19 mouse cellular contexts compared by ENCODE assay signal in the genomic region with DNA sequence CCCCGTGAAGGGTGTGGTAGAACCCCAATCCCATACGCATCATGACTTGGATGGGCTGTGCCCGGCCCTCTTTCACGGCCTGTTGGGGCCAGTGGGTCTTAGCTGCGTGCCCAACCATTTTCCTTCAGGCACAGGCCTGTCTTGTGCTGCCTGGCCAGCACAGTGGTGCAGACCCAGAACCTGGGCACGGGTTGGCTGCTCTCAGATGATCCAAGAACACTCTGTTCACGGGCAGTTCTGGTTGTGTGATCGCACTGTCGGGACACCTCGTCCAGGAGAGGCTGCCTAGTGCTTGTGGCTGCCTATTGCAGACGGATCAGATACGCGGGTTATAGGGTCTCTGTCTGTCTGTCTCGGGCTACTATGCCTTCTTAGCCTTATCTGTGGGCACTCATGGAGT.
A peak's percentile ranks its signal among the peaks of the same experiment; 100 is the strongest.
DNase-seq lines count a peak whose midpoint lies in the region; ATAC-seq and TF ChIP-seq lines count a peak whose summit lies in the region.
"Had no signal": no experiment of that assay in that cellular context is flagged by ENCODE, and none has a peak within 500 bp of the region (broad histone marks: within the 10 kb centered on the region; RNA-seq: fewer than 3 reads in every experiment).

No protein-coding gene starts in this region.

- no peaks in the 10 kb centered on the region for H3K9me3 ChIP-seq in hindbrain, embryonic 14.5 days (ENCODE audit: control insufficient read depth, low read length)
- no peaks in the 10 kb centered on the region for H3K9me3 ChIP-seq in hindbrain, embryonic 16.5 days (ENCODE audit: control insufficient read depth, low read length)
- H3K9me3 ChIP-seq in lung, embryonic 14.5 days (ENCODE audit: low read depth, low read length), result no peaks in the 10 kb centered on the region
- H3K9me3 ChIP-seq in embryonic facial prominence, embryonic 10.5 days, result no peaks in the 10 kb centered on the region
- H3K9me3 ChIP-seq in embryonic facial prominence, embryonic 14.5 days (ENCODE audit: control insufficient read depth, low read length), result no peaks in the 10 kb centered on the region
- H3K9me3 ChIP-seq: forebrain, embryonic 13.5 days; hindbrain, embryonic 15.5 days; liver, embryonic 15.5 days; megakaryocyte, embryonic 14.5 days had no signal

- H3K27ac ChIP-seq in hindbrain, embryonic 14.5 days, result 0 out of 2 replicates have a peak overlapping the region, but pooled peaks have one; percentile 9
- H3K27ac ChIP-seq in hindbrain, embryonic 16.5 days (ENCODE audit: low read depth, low read length), result no peak overlapping the region
- peak overlapping the region; percentile 69 for H3K27ac ChIP-seq in lung, embryonic 14.5 days (ENCODE audit: low read depth)
- H3K27ac ChIP-seq in embryonic facial prominence, embryonic 10.5 days (replicated peaks), result peak overlapping the region; percentile 57; the same call in 1 of the 2 replicates
- peak overlapping the region; percentile 22; the same call in 1 of the 2 replicates for H3K27ac ChIP-seq in embryonic facial prominence, embryonic 14.5 days (replicated peaks; ENCODE audit: low read depth, low read length)
- H3K27ac ChIP-seq: forebrain, embryonic 13.5 days; hindbrain, embryonic 15.5 days; liver, embryonic 15.5 days had no signal

- no peak overlapping the region for H3K4me3 ChIP-seq in hindbrain, embryonic 14.5 days (replicated peaks; ENCODE audit: low read length)
- H3K4me3 ChIP-seq in hindbrain, embryonic 16.5 days (ENCODE audit: low read length), result no peak overlapping the region
- H3K4me3 ChIP-seq in lung, embryonic 14.5 days (ENCODE audit: low read depth, low read length), result no peak overlapping the region
- no peak overlapping the region for H3K4me3 ChIP-seq in embryonic facial prominence, embryonic 10.5 days
- no peak overlapping the region for H3K4me3 ChIP-seq in embryonic facial prominence, embryonic 14.5 days (ENCODE audit: low read depth, low read length)
- H3K4me3 ChIP-seq: forebrain, embryonic 13.5 days; hindbrain, embryonic 15.5 days; liver, embryonic 15.5 days; megakaryocyte, embryonic 14.5 days had no signal

- DNase-seq in hindbrain, embryonic 14.5 days (ENCODE audit: low spot score), result no peak
- no peak for DNase-seq in lung, embryonic 14.5 days
- no peak for DNase-seq in lung, adult 18-20 months
- no peak for DNase-seq in embryonic facial prominence, embryonic 10.5 days (ENCODE audit: low spot score)
- DNase-seq in embryonic facial prominence, embryonic 14.5 days (ENCODE audit: low spot score), result no peak
- no peak for DNase-seq in thymus, adult 18-20 months
- DNase-seq: adrenal gland, postnatal 25 days; cerebellum, adult 8-10 months; kidney, adult 8-10 months; layer of hippocampus, postnatal 36 days; left cerebral cortex, postnatal 4 days; thymus, postnatal 36 days had no signal

- 89% methylated on average over 14 of the region's 14 CpGs for WGBS in hindbrain, embryonic 14.5 days
- WGBS in hindbrain, embryonic 16.5 days, result 85% methylated on average over 14 of the region's 14 CpGs
- WGBS in lung, embryonic 14.5 days, result 68% methylated on average over 14 of the region's 14 CpGs
- WGBS in embryonic facial prominence, embryonic 10.5 days, result 85% methylated on average over 14 of the region's 14 CpGs
- 76% methylated on average over 14 of the region's 14 CpGs for WGBS in embryonic facial prominence, embryonic 14.5 days

- ATAC-seq in hindbrain, embryonic 14.5 days (ENCODE audit: low FRiP score), result no peak; the same call in 1 of the 2 replicates
- ATAC-seq in hindbrain, embryonic 16.5 days, result no peak
- ATAC-seq in lung, embryonic 14.5 days (ENCODE audit: insufficient read depth), result no peak
- ATAC-seq in embryonic facial prominence, embryonic 14.5 days (ENCODE audit: low read depth), result no peak
- ATAC-seq: forebrain, embryonic 13.5 days; midbrain, embryonic 16.5 days; Patski had no signal

- H3K9ac ChIP-seq in hindbrain, embryonic 14.5 days, result no peak overlapping the region
- H3K9ac ChIP-seq in hindbrain, embryonic 16.5 days (ENCODE audit: low read depth, low read length), result no peak overlapping the region
- peak overlapping the region; percentile 13; the same call in 1 of the 2 replicates for H3K9ac ChIP-seq in lung, embryonic 14.5 days
- no peak overlapping the region for H3K9ac ChIP-seq in embryonic facial prominence, embryonic 14.5 days (ENCODE audit: low read depth, low read length)
- H3K9ac ChIP-seq: forebrain, embryonic 13.5 days; hindbrain, embryonic 15.5 days; liver, embryonic 15.5 days had no signal

- no peak for TF ChIP-seq CTCF in lung, embryonic 14.5 days (IDR thresholded peaks at IDR 0.05; ENCODE audit: low read depth)

- H3K36me3 ChIP-seq in hindbrain, embryonic 14.5 days (replicated peaks; ENCODE audit: control insufficient read depth, insufficient read depth), result no peaks in the 10 kb centered on the region
- no peaks in the 10 kb centered on the region for H3K36me3 ChIP-seq in hindbrain, embryonic 16.5 days (ENCODE audit: control insufficient read depth, insufficient read depth, low read length)
- no peaks in the 10 kb centered on the region for H3K36me3 ChIP-seq in lung, embryonic 14.5 days (ENCODE audit: insufficient read depth)
- no peaks in the 10 kb centered on the region for H3K36me3 ChIP-seq in embryonic facial prominence, embryonic 10.5 days (replicated peaks)
- no peaks in the 10 kb centered on the region for H3K36me3 ChIP-seq in embryonic facial prominence, embryonic 14.5 days (ENCODE audit: control insufficient read depth, insufficient read depth, low read length)
- H3K36me3 ChIP-seq: hindbrain, embryonic 15.5 days; liver, embryonic 15.5 days had no signal

- H3K27me3 ChIP-seq in hindbrain, embryonic 14.5 days (ENCODE audit: control insufficient read depth, insufficient read depth, low read length), result peaks cover 81% of the 10 kb centered on the region
- H3K27me3 ChIP-seq in hindbrain, embryonic 16.5 days (replicated peaks; ENCODE audit: control insufficient read depth, insufficient read depth, low read length), result peaks cover 12% of the 10 kb centered on the region
- H3K27me3 ChIP-seq in lung, embryonic 14.5 days (ENCODE audit: insufficient read depth, low read length), result no peaks in the 10 kb centered on the region
- peaks cover 98% of the 10 kb centered on the region for H3K27me3 ChIP-seq in embryonic facial prominence, embryonic 10.5 days (replicated peaks; ENCODE audit: low read depth, poor library complexity, severe bottlenecking)
- no peaks in the 10 kb centered on the region for H3K27me3 ChIP-seq in embryonic facial prominence, embryonic 14.5 days (replicated peaks; ENCODE audit: control insufficient read depth, insufficient read depth, low read length)
- H3K27me3 ChIP-seq: liver, embryonic 15.5 days had no signal

- no peak overlapping the region for H3K4me2 ChIP-seq in hindbrain, embryonic 14.5 days (replicated peaks)
- no peak overlapping the region for H3K4me2 ChIP-seq in hindbrain, embryonic 16.5 days (ENCODE audit: low read length)
- no peak overlapping the region for H3K4me2 ChIP-seq in lung, embryonic 14.5 days
- H3K4me2 ChIP-seq in embryonic facial prominence, embryonic 14.5 days (ENCODE audit: low read depth, low read length), result no peak overlapping the region
- H3K4me2 ChIP-seq: forebrain, embryonic 13.5 days; hindbrain, embryonic 15.5 days; liver, embryonic 15.5 days had no signal

- H3K4me1 ChIP-seq in hindbrain, embryonic 14.5 days (replicated peaks; ENCODE audit: control insufficient read depth, insufficient read depth, low read length), result peaks cover 10% of the 10 kb centered on the region; the same call in 1 of the 2 replicates
- no peaks in the 10 kb centered on the region for H3K4me1 ChIP-seq in hindbrain, embryonic 16.5 days (ENCODE audit: control insufficient read depth, insufficient read depth, low read depth, low read length)
- H3K4me1 ChIP-seq in lung, embryonic 14.5 days (ENCODE audit: insufficient read depth), result peaks cover 42% of the 10 kb centered on the region
- peaks cover 82% of the 10 kb centered on the region for H3K4me1 ChIP-seq in embryonic facial prominence, embryonic 10.5 days
- H3K4me1 ChIP-seq in embryonic facial prominence, embryonic 14.5 days (ENCODE audit: control insufficient read depth, insufficient read depth, low read length), result peaks cover 16% of the 10 kb centered on the region
- H3K4me1 ChIP-seq: megakaryocyte, embryonic 14.5 days had no signal
